Mouse (Mus musculus): ENCODE measurements around the gene Cers4.
A peak's percentile ranks its signal among the peaks of the same experiment; 100 is the strongest.

Gene Cers4

GRCm38 (mm10) chr8:4492851-4493685 is at the start of gene Cers4:
Cers4 (plus strand) TSS chr8:4493026.
- peak; percentile 83 for ATAC-seq (ENCODE audit: insufficient number of reproducible peaks, low FRiP score, low TSS enrichment)

DNA sequence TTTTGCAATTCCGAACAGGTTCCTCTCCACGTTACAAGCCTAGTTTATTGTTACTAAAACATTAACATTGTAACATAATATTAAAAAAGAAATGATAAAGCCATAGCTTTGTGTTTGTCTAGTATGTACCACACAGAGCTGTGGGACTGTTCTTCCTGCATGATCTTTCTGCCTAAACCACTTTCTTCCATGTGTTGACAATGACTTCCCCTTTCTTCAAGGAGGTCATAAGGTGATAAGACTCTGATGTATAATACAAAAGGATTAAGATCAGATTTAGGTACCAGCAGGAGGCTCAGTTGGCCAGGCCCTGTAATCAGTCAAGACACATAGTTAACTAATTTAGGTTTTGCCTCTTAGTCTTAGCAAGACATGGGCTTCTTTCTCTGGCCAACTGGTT is 34.7 kb upstream of the Cers4 start:
- no peak for ATAC-seq (ENCODE audit: insufficient number of reproducible peaks, low FRiP score, low TSS enrichment)

DNA sequence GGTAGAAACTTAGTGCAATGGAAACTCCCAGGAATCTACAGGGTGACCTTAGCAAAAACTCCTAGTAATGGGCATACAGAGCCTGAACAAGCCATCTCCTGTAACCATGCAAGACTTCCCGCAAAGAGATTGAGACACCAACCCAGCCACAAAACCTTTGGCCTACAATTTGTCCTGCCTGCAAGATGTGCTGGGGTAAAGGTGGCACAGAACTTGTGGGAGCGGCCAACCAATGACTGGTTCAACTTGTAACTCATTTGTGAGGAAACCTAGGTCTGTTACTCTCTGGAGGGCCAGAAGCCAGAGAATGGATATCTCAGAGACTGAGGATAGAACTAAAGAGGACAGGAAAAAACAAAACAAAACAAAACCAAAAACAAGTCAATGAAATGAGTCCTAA is 29.8 kb upstream of the Cers4 start:
- ATAC-seq (ENCODE audit: insufficient number of reproducible peaks, low FRiP score, low TSS enrichment), result no peak

DNA sequence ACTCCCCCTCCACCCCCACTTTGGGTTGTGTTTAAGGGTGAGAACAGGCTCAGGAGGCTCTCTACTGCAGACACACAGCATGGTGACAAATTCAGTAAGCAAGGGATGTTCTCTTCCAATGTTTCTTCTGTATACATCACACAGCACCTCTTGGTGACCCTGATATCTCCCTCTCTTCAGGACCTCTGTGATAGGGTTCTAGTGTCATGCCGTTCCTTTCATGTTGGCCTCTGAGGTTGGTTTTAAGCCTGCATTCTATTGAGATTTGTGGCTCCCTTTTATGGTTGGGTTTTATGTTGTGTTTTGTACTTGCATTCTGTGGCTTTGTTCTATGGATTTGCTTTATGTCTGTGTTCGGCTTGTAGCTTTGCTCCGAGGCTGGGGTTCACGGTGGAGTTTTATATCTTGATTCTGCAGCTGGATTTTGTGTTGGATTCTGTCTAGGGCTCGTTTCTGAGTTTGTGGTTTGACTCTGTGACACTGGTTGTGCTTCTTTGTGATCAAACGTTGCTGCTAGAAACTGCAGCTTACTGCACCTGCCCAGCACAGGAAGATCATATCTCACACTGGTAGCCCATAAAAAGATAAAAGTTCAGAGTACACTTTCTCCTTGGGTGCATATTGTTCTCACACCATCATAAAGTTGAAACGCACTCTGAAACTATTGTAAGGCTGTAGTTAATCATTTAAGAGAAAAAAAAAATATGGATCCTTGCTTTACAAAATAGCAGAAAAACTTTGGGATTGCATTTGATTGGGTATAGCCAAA is 18.2 kb upstream of the Cers4 start:
- no peak for ATAC-seq (ENCODE audit: insufficient number of reproducible peaks, low FRiP score, low TSS enrichment)

DNA sequence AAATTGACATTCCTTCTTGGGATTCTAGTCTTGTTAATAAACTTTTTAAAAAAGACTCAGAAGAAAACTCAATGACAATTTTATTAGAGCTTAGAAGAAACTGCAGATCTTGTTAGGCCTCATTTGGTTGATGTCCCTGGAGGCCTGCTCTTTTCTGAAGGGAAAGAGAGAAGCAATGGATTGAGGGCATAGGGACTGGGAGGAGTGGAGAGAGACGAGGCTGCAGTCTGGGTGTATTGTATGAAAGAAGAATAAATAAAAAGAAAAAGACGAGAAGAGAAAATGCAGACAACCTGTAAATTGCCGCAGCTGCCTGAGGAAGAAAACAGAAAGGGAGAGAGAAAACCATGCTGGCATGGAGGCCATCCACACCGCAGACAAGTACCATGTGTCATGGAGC is 11.7 kb upstream of the Cers4 start:
- no peak for ATAC-seq (ENCODE audit: insufficient number of reproducible peaks, low FRiP score, low TSS enrichment)

- ATAC-seq (ENCODE audit: insufficient number of reproducible peaks, low FRiP score, low TSS enrichment), result no peak
Observed at GRCm38 (mm10) chr8:4481586-4481985, 11.2 kb upstream of the Cers4 start.

DNA sequence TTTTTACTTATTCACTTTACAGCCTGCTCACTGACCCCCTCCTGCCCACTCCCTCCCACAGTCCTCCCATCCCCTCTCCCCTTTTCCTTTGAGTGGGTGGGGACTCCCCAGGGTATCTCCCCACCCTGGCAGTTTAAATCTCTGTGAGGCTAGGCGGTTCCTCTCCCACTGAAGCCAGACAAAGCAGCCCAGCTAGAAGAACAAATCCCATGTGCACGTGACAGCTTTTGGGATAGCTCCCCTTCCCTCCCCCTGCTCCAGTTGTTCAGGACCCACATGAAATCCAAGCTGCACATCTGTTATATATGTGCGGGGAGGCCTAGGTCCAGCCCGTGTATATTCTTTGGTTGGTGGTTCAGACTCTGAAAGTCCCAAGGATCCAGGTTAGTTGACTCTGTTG is 10.3 kb upstream of the Cers4 start:
- no peak for ATAC-seq (ENCODE audit: insufficient number of reproducible peaks, low FRiP score, low TSS enrichment)

DNA sequence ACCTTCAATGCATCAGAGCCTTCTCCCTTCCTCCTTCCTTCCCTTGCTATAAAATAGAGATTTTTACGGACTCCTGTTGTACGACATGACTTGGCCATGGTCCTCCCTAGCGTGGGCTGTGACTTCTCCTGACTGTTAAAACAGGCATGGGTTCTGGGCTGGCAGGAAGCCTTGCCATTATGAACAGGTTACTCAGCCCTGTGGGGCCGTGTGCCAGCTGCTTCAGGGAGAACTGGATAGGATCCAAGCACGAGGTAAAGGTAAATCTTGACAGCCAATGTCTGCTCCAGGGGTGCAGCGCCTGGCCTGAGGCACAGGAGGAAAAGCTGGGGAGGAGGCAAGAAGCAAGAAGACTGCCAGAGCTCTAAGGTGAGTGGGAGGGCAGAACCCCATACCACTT is 9.5 kb upstream of the Cers4 start:
- ATAC-seq (ENCODE audit: insufficient number of reproducible peaks, low FRiP score, low TSS enrichment), result no peak

DNA sequence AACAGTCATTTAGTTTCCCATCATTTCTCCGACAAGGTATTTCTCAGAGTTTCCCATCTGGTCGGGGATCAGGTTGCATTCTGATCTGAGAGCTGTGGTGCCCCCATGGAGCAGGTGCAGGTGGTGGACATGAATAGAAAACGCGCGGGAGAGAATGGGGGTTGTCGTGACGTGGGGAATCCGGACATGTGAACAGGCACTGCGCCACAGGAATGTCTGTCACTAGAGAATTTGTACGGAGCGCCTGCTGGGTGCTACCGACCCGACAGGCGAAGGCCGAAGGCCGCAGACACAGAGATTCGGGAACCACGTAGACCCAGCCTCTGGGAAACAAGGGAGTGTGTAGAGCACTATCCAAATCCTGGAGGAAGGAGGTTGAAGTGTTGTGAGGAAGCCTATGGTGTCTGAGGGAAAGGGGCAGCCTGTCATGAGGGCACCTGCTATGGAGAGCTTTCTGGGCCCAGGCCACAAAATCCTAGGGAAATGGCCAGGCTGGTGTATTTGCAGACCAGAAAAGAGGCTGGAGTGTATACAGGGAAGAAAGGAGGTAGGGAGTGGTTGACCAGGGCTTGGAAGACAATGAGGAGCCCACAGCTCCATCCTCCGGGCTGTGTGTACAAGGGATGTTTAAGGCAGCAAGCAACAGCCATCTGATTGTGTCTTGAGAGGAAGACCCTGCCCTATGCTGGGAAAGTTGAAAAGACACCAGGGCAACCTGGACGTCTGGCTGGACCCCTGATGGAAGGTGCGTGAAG is 1.0 kb downstream of the Cers4 start:
- ATAC-seq (ENCODE audit: insufficient number of reproducible peaks, low FRiP score, low TSS enrichment), result peak; percentile 67

- no peak for ATAC-seq (ENCODE audit: insufficient number of reproducible peaks, low FRiP score, low TSS enrichment)
Observed at GRCm38 (mm10) chr8:4495976-4496375, 3.1 kb downstream of the Cers4 start.

DNA sequence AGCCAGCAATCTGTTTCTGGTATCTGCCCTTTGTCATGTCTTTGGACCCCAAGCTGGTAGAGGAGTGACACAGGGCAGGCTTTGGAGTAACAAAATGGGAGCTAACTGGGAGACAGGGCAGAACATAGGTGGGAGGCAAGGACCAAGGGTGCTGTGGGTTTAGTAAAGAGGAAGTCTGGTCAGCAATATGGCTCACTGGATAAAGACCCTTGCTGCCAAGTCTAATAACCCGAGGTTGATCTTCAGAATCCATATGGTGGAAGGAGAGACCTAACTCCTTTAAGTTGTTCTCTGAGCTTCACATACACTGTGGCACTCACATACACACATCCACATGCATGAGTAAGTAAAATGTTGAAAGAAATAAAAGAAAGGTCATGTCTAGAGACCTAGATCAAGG is 4.8 kb downstream of the Cers4 start:
- no peak for ATAC-seq (ENCODE audit: insufficient number of reproducible peaks, low FRiP score, low TSS enrichment)

GRCm38 (mm10) chr8:4505364-4505763 is 12.5 kb downstream of the Cers4 start:
- ATAC-seq (ENCODE audit: insufficient number of reproducible peaks, low FRiP score, low TSS enrichment), result no peak

DNA sequence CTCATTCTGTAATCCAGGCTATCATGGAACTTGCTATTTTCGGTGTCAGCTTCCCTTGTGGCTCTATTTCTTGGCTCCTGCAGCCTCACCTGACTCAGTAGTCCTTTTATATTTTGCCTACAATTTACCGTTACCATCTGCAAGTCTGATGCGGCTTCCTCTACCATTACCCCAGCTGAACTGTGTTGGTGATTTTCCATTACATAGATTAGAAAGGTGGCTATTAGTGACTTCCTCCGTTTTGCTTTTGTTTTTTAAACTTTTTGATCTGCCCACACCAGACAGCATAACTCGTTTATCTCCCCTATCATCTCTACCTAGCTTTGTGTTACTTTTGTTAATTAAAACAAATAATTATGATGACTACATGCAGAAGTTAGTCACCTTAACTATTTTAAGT is 14.7 kb downstream of the Cers4 start:
- no peak for ATAC-seq (ENCODE audit: insufficient number of reproducible peaks, low FRiP score, low TSS enrichment)

DNA sequence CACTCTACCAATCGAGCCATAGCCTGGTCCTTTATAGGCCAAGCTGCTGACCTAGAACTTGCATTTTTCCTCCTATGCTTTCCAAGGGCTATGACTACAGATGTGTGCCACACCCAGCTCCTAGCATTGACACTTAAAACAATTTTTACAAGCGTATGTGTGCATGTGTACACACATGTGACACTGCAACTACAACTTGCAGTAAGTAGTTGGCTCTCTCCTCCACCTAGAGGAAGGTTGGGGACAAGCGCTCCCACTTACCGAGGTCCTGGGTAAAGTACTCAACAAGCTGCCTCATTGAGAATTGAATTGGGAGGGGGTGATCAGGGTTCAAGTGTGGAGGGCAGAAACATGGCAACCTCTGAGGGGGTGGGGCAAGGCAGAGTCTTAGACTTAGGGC is 18.0 kb downstream of the Cers4 start:
- no peak for ATAC-seq (ENCODE audit: insufficient number of reproducible peaks, low FRiP score, low TSS enrichment)

DNA sequence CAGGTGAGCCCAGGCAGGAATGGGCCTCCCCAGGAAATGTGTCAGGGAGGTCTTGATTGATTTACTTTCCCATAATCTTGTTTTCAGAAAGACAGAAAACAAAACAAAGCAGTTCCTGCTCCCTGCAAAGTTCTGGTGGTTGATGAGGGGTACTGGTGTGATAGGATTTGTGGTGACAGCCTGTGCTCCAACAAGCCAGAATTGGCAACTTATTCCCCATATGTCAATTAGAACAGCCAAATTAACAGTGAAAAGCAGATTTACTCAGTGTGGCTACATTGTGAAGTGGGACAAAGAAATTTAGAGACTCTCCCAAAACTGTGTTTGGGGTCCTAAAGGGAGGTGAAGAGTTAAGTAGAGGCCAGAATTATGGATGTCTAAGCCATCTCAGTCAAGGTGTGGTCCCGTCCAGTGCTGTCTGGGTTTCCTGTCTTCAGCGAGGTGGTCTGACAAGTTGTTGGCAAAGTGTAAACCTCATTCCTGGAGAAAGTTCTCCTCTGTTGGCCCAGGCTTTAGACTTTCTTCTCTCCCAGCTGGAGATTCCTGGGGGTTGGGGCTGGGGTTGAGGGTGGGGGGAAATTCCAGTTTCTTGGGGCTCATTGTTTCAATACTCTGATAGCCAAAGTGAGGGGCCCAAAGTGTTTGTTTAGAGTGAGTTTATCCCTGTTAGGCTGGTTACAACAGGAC is 18.7 kb downstream of the Cers4 start:
- ATAC-seq (ENCODE audit: insufficient number of reproducible peaks, low FRiP score, low TSS enrichment), result no peak

DNA sequence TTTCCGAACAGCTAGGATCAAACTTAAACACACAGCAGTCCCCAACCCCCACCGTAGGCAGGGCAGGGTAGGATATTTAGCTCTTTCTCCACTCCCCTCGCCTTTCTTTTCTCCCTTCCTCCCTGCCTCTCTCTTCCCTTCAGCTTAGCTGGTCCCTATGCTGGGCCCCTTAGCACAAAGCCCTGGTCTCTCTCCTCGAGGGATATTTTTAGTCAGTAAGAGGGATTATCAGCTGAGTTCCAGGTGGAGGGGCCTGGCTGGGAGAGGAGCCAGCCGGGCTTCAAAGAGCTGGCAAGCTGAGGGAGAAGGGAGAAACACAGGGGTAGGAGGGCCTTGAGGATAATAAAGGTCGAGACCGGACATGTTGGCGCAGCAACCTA is 19.3 kb downstream of the Cers4 start:
- ATAC-seq (ENCODE audit: insufficient number of reproducible peaks, low FRiP score, low TSS enrichment), result no peak

DNA sequence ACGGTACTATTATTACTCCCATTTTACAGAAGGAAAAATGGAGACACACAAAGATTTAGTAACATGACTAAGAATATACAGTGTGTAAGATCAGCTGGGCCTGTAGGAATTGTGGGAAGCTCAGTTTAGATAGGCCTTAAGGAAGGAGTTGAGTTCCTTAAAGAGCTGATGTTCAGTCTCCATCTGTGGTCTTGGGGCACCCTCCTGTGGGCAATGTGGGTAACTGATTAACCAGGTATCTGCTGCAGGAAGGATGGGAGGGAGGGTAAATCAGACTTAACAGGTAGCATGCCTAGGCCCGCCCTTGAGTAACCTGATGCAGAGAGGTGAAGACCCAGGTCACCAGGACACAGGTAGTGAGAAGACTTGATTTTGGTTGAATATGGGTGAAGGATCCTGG is 23.3 kb downstream of the Cers4 start:
- ATAC-seq (ENCODE audit: insufficient number of reproducible peaks, low FRiP score, low TSS enrichment), result 0 out of 2 replicates have a peak, but pooled peaks have one; percentile 24

GRCm38 (mm10) chr8:4521472-4521871 is 28.6 kb downstream of the Cers4 start:
- no peak for ATAC-seq (ENCODE audit: insufficient number of reproducible peaks, low FRiP score, low TSS enrichment)

DNA sequence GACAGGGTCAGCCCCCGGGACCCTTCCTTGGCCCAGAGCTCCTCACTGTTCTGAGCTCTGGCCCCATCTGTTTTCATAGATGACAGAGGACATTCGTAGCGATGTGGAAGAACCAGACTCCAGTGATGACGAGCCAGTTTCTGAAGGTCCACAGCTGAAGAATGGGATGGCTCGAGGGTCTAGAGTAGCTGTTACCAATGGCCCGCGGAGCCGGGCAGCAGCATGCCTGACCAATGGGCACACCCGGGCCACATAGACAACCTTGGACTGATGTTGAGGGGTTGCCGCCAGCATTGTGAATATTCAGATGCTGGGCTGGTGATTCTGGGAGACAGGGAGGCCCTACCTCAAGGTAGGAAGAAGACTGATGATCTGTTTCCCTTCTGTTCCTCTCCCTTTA is 30.7 kb downstream of the Cers4 start:
- no peak for ATAC-seq (ENCODE audit: insufficient number of reproducible peaks, low FRiP score, low TSS enrichment)

Data from cerebellum, adult (tissue).